Mouse (Mus musculus): ENCODE results near the gene Lrrn1.
A peak's percentile ranks its signal among the peaks of the same experiment; 100 is the strongest.

The Lrrn1 gene

DNA sequence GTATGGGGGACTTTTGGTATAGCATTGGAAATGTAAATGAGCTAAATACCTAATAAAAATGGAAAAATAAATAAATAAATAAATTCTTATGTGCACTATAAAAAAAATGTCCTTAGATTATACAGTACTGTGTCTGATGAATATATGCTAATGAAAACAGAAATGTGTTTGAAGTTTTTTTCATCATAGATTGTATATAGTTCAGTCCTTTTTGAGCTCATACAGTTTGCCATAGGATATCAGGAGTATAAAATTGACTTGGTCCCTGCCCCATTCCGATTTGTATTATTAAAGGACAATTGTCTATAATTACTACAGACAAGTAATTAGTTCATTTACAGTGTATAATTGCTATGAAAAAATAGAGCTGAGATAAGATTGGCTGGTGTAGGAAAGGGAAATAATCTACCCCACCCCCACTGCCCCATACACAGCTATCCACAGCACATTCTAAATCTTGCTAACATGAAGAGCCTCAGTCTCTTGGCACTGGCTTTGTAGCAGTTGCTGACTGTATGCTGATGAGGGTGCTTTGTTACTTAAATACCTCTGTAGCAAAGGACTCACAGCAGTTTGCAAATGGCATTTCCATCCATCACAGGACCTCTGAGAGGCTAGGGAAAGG lies 54.3 kb downstream of the Lrrn1 start:
- DNase-seq = no peak

GRCm38 (mm10) chr6:107605151-107605550 lies 75.6 kb downstream of the Lrrn1 start:
- DNase-seq = no peak

DNA sequence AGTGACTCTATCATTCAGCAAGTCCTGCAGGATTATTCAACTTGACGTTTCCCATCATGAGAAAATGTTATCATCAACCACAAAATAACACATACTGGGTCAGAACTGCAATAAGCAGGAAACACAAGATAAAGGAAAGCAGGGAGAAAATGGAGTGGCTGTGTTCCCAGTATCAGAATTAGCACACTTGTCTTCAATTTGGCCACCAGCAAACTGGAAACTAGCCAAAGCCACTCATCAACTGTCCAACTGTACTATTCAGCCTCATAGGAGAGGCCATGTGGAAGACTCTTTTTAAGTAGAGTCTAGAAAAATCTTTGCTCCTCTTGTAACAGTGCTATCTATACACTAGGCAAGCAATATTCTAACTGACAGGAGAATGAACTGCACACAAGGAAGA lies 84.7 kb downstream of the Lrrn1 start:
- peak; percentile 53 for DNase-seq
